Mouse (Mus musculus) kidney, postnatal 0 days (tissue): ENCODE measurements around the gene Cradd. TPM values are rescaled to one million over a fixed set of nuclear protein-coding genes. Genes with fewer than 3 reads are reported as not detected.
A peak's percentile ranks its signal among the peaks of the same experiment; 100 is the strongest.

Experiments used
- ATAC-seq: fragments of 200-750 bp; cut with Nextera tagmentation; replicated peaks from 2 replicates; pipeline ENCODE4 v1.8.0; 2017; ENCODE audit warnings: low read depth, moderate number of reproducible peaks, moderate TSS enrichment, moderate library complexity; ENCODE audit not compliant: low FRiP score
- DNase-seq: peaks from one replicate; pipeline ENCODE4 v3.0.0-alpha.2; 2016; ENCODE audit warnings: low spot score
- H3K27ac ChIP-seq: fragments of 300-500 bp; sonication (generic); 2 replicates; pipeline ENCODE4 v1.5.1; 2014; ENCODE audit warnings: mild to moderate bottlenecking
- H3K27me3 ChIP-seq: fragments of 300-500 bp; sonication (generic); 2 replicates; pipeline ENCODE4 v1.6.1; 2014; ENCODE audit warnings: low read length, mixed read lengths; ENCODE audit not compliant: insufficient read depth
- H3K36me3 ChIP-seq: fragments of 300-500 bp; sonication (generic); 2 replicates; pipeline ENCODE4 v1.6.1; 2014; ENCODE audit warnings: low read length, mixed read lengths; ENCODE audit not compliant: insufficient read depth
- H3K4me1 ChIP-seq: fragments of 300-500 bp; sonication (generic); replicated peaks from 2 replicates; pipeline ENCODE4 v1.6.1; 2014; ENCODE audit warnings: antibody characterized with exemption, low read length, mixed read lengths; ENCODE audit not compliant: insufficient read depth
- H3K4me2 ChIP-seq: fragments of 300-500 bp; sonication (generic); 2 replicates; pipeline ENCODE4 v1.6.1; 2014; ENCODE audit warnings: mild to moderate bottlenecking, low read length, moderate library complexity, mixed read lengths
- H3K4me3 ChIP-seq: fragments of 300-500 bp; sonication (generic); replicated peaks from 2 replicates; pipeline ENCODE4 v1.5.1; 2014; ENCODE audit warnings: low read depth, low read length
- H3K9ac ChIP-seq: fragments of 300-500 bp; sonication (generic); 2 replicates; pipeline ENCODE4 v1.6.1; 2014; ENCODE audit warnings: low read depth, low read length
- H3K9me3 ChIP-seq: fragments of 300-500 bp; sonication (generic); replicated peaks from 2 replicates; pipeline ENCODE4 v1.6.1; 2016; ENCODE audit warnings: low read length, inconsistent platforms, mixed read lengths
- CTCF ChIP-seq: IDR thresholded peaks from 2 replicates; pipeline ENCODE4 v1.5.1; 2016; ENCODE audit warnings: antibody characterized with exemption, low read depth, mild to moderate bottlenecking, moderate library complexity
- WGBS: fragments of 180-500 bp; shearing (Covaris S2); extraction: QIAGEN DNeasy Blood & Tissue Kit; methylation state at CpG from one replicate; pipeline ENCODE4 v1.1.7; 2014; 5-methylcytosine and 5-hydroxymethylcytosine counted together
- polyA plus RNA-seq: library from polyadenylated mRNA; unstranded; fragments of >200 nt; fragmentation: Nextera tagmentation; extraction: Ambion mirVana; gene quantifications from 2 replicates; pipeline ENCODE4 v1.2.1, GENCODE M21; 2015

The Cradd gene
- polyA plus RNA-seq, 1 experiment from 2014 or later, result 10.5 TPM

- Histone ChIP-seq H3K4me2 (no peak overlapping the region), H3K4me3 (no peak overlapping the region), H3K27ac (no peak overlapping the region), H3K9ac (no peak overlapping the region), H3K4me1 (no peaks in the 10 kb centered on the region), H3K36me3 (no peaks in the 10 kb centered on the region), H3K27me3 (no peaks in the 10 kb centered on the region), H3K9me3 (no peaks in the 10 kb centered on the region)
- WGBS, result 72% methylated on average over 3 of the region's 3 CpGs
- no peak for DNase-seq
- no peak for TF ChIP-seq CTCF
- no peak for ATAC-seq
Observed at GRCm38 (mm10) chr10:95220536-95220935, 103.4 kb downstream of the Cradd start.

DNA sequence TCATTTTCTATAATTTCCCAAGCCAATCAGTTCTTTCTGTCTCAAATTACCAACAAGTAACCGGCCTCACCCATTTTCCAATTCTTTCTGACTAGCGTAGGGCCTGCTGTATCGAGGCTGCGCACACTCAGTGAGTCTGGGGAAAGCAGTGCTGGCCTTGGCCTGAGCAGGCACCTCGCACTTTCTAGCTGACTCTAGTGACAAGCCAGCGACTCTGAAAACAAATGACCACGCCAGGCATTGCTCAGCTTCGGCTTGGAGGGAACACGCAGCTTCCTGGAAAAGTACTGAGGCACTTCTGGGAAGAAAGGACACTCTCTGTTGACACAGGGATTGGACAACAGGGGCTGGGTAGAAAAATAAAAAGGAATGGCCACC lies 105.3 kb downstream of the Cradd start:
- H3K4me3 ChIP-seq, result no peak overlapping the region
- DNase-seq (no peak), ATAC-seq (no peak)
- no peaks in the 10 kb centered on the region for H3K9me3 ChIP-seq
- no peak overlapping the region for H3K9ac ChIP-seq
- 63% methylated on average over 9 of the region's 9 CpGs for WGBS
- no peaks in the 10 kb centered on the region for H3K4me1 ChIP-seq
- H3K27me3 ChIP-seq, result no peaks in the 10 kb centered on the region
- peak overlapping the region; percentile 36 for H3K27ac ChIP-seq
- H3K36me3 ChIP-seq, result no peaks in the 10 kb centered on the region
- no peak for TF ChIP-seq CTCF
- no peak overlapping the region for H3K4me2 ChIP-seq

DNA sequence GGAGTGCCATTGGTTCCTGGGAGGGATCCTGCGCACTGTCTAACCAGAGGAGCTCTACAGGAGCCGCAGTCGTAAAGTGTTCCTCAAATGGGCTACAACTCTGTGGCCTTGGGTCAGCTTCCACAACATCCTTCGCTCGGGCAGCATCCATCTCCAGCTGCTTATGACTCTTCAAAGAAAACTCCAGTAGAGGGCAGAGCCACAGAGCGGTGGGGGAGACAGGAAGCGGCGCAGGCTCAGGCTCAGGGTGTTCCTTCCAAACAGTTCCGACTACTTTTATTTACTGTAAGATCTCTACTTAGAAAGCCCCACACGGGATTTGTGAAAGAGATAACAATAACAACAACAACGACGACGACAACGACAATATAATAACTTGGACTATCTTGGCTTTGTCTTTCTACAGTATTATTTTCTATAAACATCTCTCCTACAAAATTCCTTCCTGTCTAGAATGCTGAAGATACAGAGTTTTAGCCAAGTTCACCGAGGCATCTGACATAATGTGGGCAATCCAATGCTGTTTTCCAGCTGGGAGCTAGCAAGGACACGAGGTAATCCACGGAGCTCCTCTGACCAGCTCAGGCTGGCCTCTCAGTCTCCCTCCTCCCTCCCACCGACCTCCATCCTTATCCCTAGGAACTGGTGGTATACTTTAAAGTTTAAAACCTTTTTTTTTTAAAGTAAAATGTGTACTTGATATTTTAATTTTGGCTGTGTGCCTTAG lies 105.8 kb downstream of the Cradd start:
- 43% methylated on average over 18 of the region's 18 CpGs for WGBS
- H3K4me3 ChIP-seq, result no peak overlapping the region
- H3K36me3 ChIP-seq, result no peaks in the 10 kb centered on the region
- peak; percentile 60 for TF ChIP-seq CTCF
- DNase-seq (peak; percentile 85), ATAC-seq (peak; percentile 54; the same call in 1 of the 2 replicates)
- no peak overlapping the region for H3K4me2 ChIP-seq
- no peaks in the 10 kb centered on the region for H3K4me1 ChIP-seq
- H3K27ac ChIP-seq, result peak overlapping the region; percentile 36; the same call in 1 of the 2 replicates
- no peak overlapping the region for H3K9ac ChIP-seq
- H3K27me3 ChIP-seq, result no peaks in the 10 kb centered on the region
- H3K9me3 ChIP-seq, result no peaks in the 10 kb centered on the region

- no peak overlapping the region for H3K4me2 ChIP-seq
- no peaks in the 10 kb centered on the region for H3K9me3 ChIP-seq
- 89% methylated on average over 15 of the region's 15 CpGs for WGBS
- no peaks in the 10 kb centered on the region for H3K27me3 ChIP-seq
- H3K27ac ChIP-seq, result no peak overlapping the region
- DNase-seq (no peak), ATAC-seq (no peak)
- no peaks in the 10 kb centered on the region for H3K4me1 ChIP-seq
- H3K4me3 ChIP-seq, result no peak overlapping the region
- no peak for TF ChIP-seq CTCF
- H3K36me3 ChIP-seq, result no peaks in the 10 kb centered on the region
- H3K9ac ChIP-seq, result no peak overlapping the region
Observed at GRCm38 (mm10) chr10:95215324-95215723, 108.6 kb downstream of the Cradd start.

GRCm38 (mm10) chr10:95213820-95214219 lies 110.1 kb downstream of the Cradd start:
- no peak overlapping the region for H3K9ac ChIP-seq
- no peaks in the 10 kb centered on the region for H3K27me3 ChIP-seq
- no peaks in the 10 kb centered on the region for H3K4me1 ChIP-seq
- H3K9me3 ChIP-seq, result no peaks in the 10 kb centered on the region
- H3K36me3 ChIP-seq, result no peaks in the 10 kb centered on the region
- no peak overlapping the region for H3K4me3 ChIP-seq
- no peak overlapping the region for H3K4me2 ChIP-seq
- H3K27ac ChIP-seq, result no peak overlapping the region
- DNase-seq, result no peak
- WGBS, result 68% methylated on average over 9 of the region's 9 CpGs
- ATAC-seq, result no peak
- TF ChIP-seq CTCF, result no peak

GRCm38 (mm10) chr10:95213311-95213710 lies 110.6 kb downstream of the Cradd start:
- Histone ChIP-seq H3K9ac (no peak overlapping the region), H3K36me3 (no peaks in the 10 kb centered on the region), H3K4me1 (no peaks in the 10 kb centered on the region), H3K27ac (no peak overlapping the region), H3K9me3 (no peaks in the 10 kb centered on the region), H3K4me2 (no peak overlapping the region), H3K4me3 (no peak overlapping the region), H3K27me3 (no peaks in the 10 kb centered on the region)
- ATAC-seq (peak; percentile 36; the same call in 1 of the 2 replicates), DNase-seq (no peak)
- TF ChIP-seq CTCF, result no peak
- WGBS, result 56% methylated on average over 8 of the region's 8 CpGs

DNA sequence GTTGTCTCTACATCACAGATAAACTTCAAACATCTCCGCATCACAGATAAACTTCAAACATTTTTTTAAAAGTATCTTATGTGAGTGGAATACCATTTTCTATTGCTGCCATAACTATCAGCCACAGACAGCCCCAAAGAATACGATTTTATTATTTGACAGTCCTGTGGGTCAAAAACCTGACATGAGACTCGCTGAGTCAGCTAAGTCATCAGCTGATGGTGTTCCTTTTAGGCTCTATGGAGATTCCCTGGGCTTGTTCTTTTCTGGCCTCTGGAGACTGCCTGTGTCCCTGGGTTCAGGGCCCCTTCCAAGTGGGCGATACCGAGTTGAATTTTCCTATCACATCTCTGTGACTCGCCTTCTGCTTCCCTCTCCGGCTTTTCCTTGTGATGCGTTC lies 112.3 kb downstream of the Cradd start:
- Histone ChIP-seq H3K27ac (no peak overlapping the region), H3K9me3 (no peaks in the 10 kb centered on the region), H3K4me1 (no peaks in the 10 kb centered on the region), H3K9ac (no peak overlapping the region), H3K4me2 (no peak overlapping the region), H3K27me3 (no peaks in the 10 kb centered on the region), H3K36me3 (no peaks in the 10 kb centered on the region), H3K4me3 (no peak overlapping the region)
- WGBS, result 92% methylated on average over 8 of the region's 8 CpGs
- ATAC-seq (no peak), DNase-seq (no peak)
- no peak for TF ChIP-seq CTCF
